Mouse (Mus musculus) testis, adult 2 months (tissue): Measurements from ENCODE around the gene Sgo2a.

Source experiments
- CTCF ChIP-seq: fragments of 200-500 bp; IDR thresholded peaks from 2 replicates; pipeline ENCODE4 v1.5.1; 2012; ENCODE audit warnings: low read depth, mild to moderate bottlenecking, inconsistent platforms, low read length, moderate library complexity; ENCODE audit not compliant: control insufficient read depth, insufficient read depth, insufficient replicate concordance
- POLR2A ChIP-seq: fragments of 200-500 bp; IDR thresholded peaks from 2 replicates; pipeline ENCODE4 v1.6.1; 2012; ENCODE audit warnings: low read depth, mild to moderate bottlenecking, inconsistent platforms, low read length, moderate library complexity; ENCODE audit not compliant: control insufficient read depth

GRCm38 (mm10) chr1:57971588-57971987 lies 24.2 kb upstream of the Sgo2a start:
- TF ChIP-seq POLR2A (no peak), CTCF (no peak)
